Mouse (Mus musculus) ovary, postnatal 14 days (tissue): ENCODE measurements around the gene Mrgprx2.
"Not testable (repeated sequence)": the region's sequence is repeated elsewhere in the genome, so short reads cannot be mapped to it uniquely, and the experiment has no call there.

Experiments
- DNase-seq: peaks from one replicate; pipeline ENCODE4 v3.0.0; 2022; ENCODE audit warnings: low spot score

Mrgprx2 gene

DNA sequence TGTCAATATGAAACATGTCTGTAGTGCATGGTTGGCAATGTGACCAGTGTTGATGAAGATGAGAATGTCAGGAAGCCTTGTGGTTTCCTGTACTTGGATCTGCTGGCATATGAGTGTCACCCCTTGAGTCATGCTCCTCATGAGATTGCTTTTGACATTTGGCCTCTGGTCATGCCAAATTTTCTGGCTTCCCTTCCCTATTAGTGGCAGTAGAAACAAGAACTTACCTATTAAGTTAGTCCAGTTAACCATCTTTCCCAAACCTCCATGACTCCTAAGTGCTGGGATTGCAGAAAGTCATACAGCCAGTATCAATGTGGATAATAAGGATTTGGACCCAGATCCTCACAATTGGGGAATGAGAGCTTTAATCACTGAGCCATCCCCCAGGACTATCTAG is at the start of gene Mrgprx2:
Mrgprx2 (minus strand) TSS at position 101 of the 400 bp plus-strand sequence.
- no peak for DNase-seq

DNA sequence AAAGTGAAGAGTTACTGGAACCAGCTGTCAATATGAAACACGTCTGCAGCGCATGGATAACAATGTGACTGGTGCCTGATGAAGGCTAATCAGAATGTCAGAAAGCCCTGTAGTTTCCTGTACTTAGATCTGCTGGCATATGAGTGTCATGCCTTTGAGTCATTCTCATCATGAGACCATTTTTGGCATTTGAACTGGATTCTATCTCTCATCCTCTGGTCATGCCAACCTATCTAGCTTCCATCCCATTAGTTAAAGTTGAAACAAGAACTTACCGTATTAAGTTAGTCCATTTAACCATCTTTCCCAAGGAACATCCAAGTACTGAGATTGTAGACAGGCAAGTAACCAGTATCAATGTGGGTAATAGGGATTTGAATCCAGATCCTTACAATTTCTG is 42.9 kb downstream of the Mrgprx2 start, which contains the start of gene Mrgprb1:
Mrgprb1 (minus strand) TSS at position 101 of the 400 bp plus-strand sequence.
- DNase-seq = no peak

DNA sequence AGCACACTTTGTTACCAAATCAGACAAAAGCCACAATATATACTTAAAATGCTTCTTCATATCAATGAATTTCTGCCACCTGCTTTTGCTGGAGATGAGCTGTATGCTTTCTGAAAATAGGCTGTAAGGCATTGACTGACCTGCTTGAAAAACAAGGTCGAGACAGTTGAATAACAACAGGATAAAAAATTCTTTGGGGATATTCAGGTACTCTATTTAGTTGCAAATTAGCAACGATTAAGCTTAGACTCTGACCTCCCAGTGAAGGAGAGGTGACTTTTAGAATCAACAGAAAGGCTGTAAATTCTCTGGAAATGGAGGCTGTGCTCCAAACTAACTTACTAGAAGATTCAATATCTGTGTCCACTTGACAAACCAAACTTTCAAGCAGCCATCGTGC is 62.5 kb downstream of the Mrgprx2 start:
- DNase-seq = no peak

DNA sequence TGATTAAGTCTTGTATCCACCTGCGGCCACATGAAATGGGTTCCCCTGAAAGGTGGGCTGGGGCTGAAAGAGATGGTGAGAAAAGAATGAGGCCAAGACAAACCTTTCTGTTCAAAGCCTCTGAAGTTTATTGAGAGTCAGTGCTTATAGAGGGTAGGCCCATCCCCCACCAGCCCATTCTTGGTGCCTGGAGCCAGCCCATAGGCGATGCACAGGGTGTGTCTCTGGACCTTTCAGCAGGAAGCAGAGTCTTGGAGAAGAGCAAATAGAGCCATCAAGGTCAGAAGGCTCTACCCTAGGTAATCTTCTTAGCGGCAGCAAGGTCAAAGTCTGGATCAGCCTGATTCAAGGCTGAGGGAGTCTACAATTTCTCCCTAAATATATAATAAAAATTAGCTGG is 63.2 kb downstream of the Mrgprx2 start:
- not testable (repeated sequence) for DNase-seq
